Mouse (Mus musculus) cerebellum, postnatal 4 days (tissue): ENCODE measurements around the gene Cdkn2d.

Experiments used
- DNase-seq, 2 experiments: peaks; one replicate each; pipeline ENCODE4 v3.0.0; 2022; ENCODE audit warnings: low spot score in 2 of 2, mixed read lengths in 1 of 2

The Cdkn2d gene

DNA sequence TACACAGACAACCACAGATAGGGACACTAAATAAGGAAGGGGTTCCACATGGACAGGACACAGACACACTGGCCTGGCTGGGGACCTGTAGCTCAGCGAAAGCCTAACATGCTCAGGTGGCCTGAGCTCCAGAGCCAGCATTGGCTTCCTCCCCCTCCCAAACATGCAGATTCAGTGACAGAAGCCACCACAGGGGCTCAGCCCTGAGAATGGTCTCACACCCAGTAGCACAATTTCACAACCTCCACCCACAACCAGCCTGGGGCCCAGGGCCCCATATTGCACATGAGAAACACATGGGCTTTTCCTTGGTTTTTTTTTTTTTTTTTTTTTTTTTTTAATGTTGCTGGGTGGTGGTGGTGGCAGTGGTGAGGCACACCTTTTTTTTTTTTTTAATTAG lies 44.9 kb downstream of the Cdkn2d start:
- no peak for DNase-seq

GRCm38 (mm10) chr9:21245113-21245487 lies 46.1 kb downstream of the Cdkn2d start:
- no peak for DNase-seq

DNA sequence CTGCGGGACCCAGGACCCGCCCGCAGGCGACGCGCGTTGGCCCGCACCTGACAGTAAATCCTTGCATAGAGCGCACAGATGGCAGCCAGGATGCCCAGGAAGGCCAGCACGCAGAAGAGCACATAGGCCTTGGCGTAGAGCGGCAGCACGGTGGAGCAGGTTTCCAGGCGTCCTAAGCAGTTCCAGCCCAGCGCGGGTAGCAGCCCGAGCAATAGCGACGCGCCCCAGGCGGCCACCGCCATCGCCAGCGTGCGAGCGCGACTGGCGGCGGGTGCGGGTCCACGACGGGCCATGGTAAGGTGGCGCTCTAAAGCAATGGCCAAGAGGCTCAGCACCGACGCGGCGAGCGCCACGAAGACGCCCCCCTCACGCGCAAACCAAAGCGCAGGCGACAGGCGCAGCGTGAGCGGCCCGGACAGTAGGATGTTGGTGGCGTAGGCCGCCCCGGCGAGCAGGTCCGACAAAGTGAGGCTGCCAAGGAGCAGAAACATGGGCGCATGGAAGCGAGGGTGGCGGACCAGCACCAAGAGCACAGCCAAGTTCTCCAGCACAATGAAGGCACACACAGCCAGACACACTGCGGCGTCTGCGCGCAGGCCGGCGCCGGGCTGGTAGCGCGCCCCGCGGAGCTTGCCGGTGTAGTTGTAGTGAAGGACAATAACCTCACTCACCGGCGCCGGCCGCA lies 46.6 kb downstream of the Cdkn2d start:
- peak in 1 of 2 experiments; percentile 34 for DNase-seq

- DNase-seq = peak in 1 of 2 experiments; percentile 25
Measured at GRCm38 (mm10) chr9:21243826-21244427, 47.3 kb downstream of the Cdkn2d start.

DNA sequence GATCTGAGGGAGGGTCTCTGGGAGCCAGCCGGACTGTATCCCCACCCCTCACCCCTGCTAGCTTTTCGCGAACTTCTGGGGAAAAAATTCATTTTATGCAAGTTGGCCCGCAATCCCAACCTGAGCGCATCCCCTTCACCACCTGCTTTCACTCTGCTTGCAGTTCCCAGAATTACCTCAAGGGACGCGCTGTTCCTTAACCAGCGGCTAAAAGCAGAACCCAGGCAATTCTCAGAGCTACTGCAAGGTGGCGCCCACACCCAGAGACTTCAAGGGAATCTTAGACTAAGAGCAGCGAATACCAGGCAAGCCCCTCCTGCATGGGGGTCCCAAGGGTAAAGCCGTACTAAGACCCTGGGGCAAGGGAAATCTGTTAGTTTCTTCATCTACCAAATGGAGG lies 49.9 kb downstream of the Cdkn2d start:
- peak; percentile 67 to 85 for DNase-seq

DNA sequence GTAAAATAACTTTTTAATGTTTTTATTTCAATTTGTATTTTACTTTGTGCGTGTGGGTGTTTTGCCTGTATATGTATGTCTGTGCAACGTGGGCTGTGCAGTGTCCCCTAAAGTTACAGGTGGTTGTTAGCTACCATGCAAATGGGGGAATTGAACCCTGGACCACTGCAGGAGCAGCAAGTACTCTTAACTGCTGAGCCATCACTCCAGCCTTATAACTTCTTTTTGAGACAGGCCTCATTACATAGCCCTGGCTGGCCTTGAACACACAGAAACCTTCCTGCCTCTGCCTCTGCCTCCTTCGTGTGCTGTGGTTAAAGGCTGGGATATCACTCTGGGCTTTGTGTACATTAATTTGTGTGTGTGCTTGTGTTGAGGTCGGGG lies 51.8 kb downstream of the Cdkn2d start:
- DNase-seq = no peak

DNA sequence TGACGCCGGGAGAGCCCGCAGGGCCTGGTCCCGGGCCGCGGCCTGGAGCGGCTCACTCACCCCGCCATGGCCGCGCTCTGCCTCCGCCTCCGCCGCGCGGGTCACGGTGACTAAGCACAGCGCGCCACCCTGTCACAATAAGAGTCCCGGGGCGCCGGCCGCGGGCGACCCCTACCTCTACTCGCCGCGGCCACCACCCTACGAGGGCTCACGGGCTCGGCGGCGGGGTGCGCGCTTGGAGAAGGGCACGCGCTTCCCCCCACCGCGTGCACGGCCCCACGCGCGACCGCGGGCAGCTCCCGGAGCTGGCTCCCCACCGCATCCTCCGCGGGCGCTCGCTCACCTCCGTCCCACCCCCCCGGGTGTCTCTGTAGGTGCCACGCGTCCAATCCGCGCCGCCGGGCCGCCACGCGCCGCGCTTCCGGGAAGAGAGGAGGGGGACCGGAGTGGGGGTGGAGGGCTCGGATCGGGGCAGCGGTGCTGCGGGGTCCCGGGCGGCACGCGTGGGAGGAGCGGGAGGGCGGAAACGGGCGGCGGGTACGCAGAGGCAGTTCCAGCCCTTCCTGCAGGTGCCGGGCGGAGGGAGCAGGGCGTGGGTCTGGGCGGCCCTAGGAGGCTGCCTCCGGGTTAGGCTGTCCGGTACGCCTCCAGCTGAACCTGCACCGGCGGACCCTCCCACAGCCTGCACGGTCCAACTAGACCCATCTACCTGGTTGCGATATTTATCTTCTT lies 52.3 kb downstream of the Cdkn2d start, which contains the start of gene Keap1:
Gene Keap1, minus strand, starts transcription at position 629 of the 732 bp plus-strand sequence.
- peak; percentile 56 to 76 for DNase-seq
